Mouse (Mus musculus): ENCODE measurements around the gene Chp1.
A peak's percentile ranks its signal among the peaks of the same experiment; 100 is the strongest.
"Not testable (repeated sequence)": the region's sequence is repeated elsewhere in the genome, so short reads cannot be mapped to it uniquely, and the experiment has no call there.

Gene Chp1

GRCm38 (mm10) chr2:119547522-119548370, at the start of gene Chp1, which contains the start of gene Exd1:
Chp1 (plus strand) TSS chr2:119547697.
Exd1 (minus strand) TSS chr2:119547627.
- peak; percentile 94 to 98 for DNase-seq (ENCODE audit: low read depth in 1 of 2, low spot score in 2 of 2)

GRCm38 (mm10) chr2:119498859-119499258, 48.6 kb upstream of the Chp1 start:
- no peak for DNase-seq (ENCODE audit: low read depth in 1 of 2, low spot score in 2 of 2)

GRCm38 (mm10) chr2:119500965-119501652, 46.4 kb upstream of the Chp1 start:
- DNase-seq (ENCODE audit: low read depth in 1 of 2, low spot score in 2 of 2): no peak

GRCm38 (mm10) chr2:119507108-119507507, 40.4 kb upstream of the Chp1 start:
- DNase-seq (ENCODE audit: low read depth in 1 of 2, low spot score in 2 of 2): no peak

- not testable (repeated sequence) for DNase-seq (ENCODE audit: low read depth in 1 of 2, low spot score in 2 of 2)
Measured at GRCm38 (mm10) chr2:119508518-119508917, 39.0 kb upstream of the Chp1 start.

- no peak for DNase-seq (ENCODE audit: low read depth in 1 of 2, low spot score in 2 of 2)
Measured at GRCm38 (mm10) chr2:119510856-119511255, 36.6 kb upstream of the Chp1 start.

GRCm38 (mm10) chr2:119512292-119512691, 35.2 kb upstream of the Chp1 start:
- no peak for DNase-seq (ENCODE audit: low read depth in 1 of 2, low spot score in 2 of 2)

GRCm38 (mm10) chr2:119514026-119514522, 33.4 kb upstream of the Chp1 start:
- DNase-seq (ENCODE audit: low read depth in 1 of 2, low spot score in 2 of 2): no peak

GRCm38 (mm10) chr2:119516811-119517210, 30.7 kb upstream of the Chp1 start:
- DNase-seq (ENCODE audit: low read depth in 1 of 2, low spot score in 2 of 2): peak in 1 of 2 experiments; percentile 14

GRCm38 (mm10) chr2:119520550-119520949, 26.9 kb upstream of the Chp1 start:
- DNase-seq (ENCODE audit: low read depth in 1 of 2, low spot score in 2 of 2): no peak

GRCm38 (mm10) chr2:119523836-119524235, 23.7 kb upstream of the Chp1 start:
- DNase-seq (ENCODE audit: low read depth in 1 of 2, low spot score in 2 of 2): no peak

- no peak for DNase-seq (ENCODE audit: low read depth in 1 of 2, low spot score in 2 of 2)
Measured at GRCm38 (mm10) chr2:119525422-119525821, 22.1 kb upstream of the Chp1 start.

- DNase-seq (ENCODE audit: low read depth in 1 of 2, low spot score in 2 of 2): no peak
Measured at GRCm38 (mm10) chr2:119538802-119539201, 8.7 kb upstream of the Chp1 start.

- peak in 1 of 2 experiments; percentile 24 for DNase-seq (ENCODE audit: low read depth in 1 of 2, low spot score in 2 of 2)
Measured at GRCm38 (mm10) chr2:119542106-119542505, 5.4 kb upstream of the Chp1 start.

GRCm38 (mm10) chr2:119543656-119544055, 3.8 kb upstream of the Chp1 start:
- DNase-seq (ENCODE audit: low read depth in 1 of 2, low spot score in 2 of 2): no peak

- DNase-seq (ENCODE audit: low read depth in 1 of 2, low spot score in 2 of 2): peak; percentile 78 to 88
Measured at GRCm38 (mm10) chr2:119546848-119547521, 512 bp upstream of the Chp1 start.

- no peak for DNase-seq (ENCODE audit: low read depth in 1 of 2, low spot score in 2 of 2)
Measured at GRCm38 (mm10) chr2:119548371-119548660, 819 bp downstream of the Chp1 start.

- no peak for DNase-seq (ENCODE audit: low read depth in 1 of 2, low spot score in 2 of 2)
Measured at GRCm38 (mm10) chr2:119548691-119549090, 1.2 kb downstream of the Chp1 start.

GRCm38 (mm10) chr2:119549678-119550077, 2.2 kb downstream of the Chp1 start:
- no peak for DNase-seq (ENCODE audit: low read depth in 1 of 2, low spot score in 2 of 2)

- DNase-seq (ENCODE audit: low read depth in 1 of 2, low spot score in 2 of 2): no peak
Measured at GRCm38 (mm10) chr2:119558039-119558438, 10.5 kb downstream of the Chp1 start.

- no peak for DNase-seq (ENCODE audit: low read depth in 1 of 2, low spot score in 2 of 2)
Measured at GRCm38 (mm10) chr2:119558737-119559340, 11.3 kb downstream of the Chp1 start.
